Mouse (Mus musculus) bone marrow, adult 2 months (tissue): ENCODE measurements at regions not wholly inside any gene's neighbourhood (a gene's known extent, or its start where the extent isn't known, plus 50 kb on each side); places are given as distances from the start of the nearest gene placed in this dataset.

Experiments
- CTCF ChIP-seq: fragments of 200-500 bp; IDR thresholded peaks from 2 replicates; pipeline ENCODE4 v1.5.1; 2011; ENCODE audit warnings: low read length, control low read depth; ENCODE audit not compliant: control insufficient read depth, insufficient read depth
- POLR2A ChIP-seq: fragments of 200-500 bp; IDR thresholded peaks from 2 replicates; pipeline ENCODE4 v1.6.1; 2011; ENCODE audit warnings: low read depth, mild to moderate bottlenecking, control low read depth, low read length, borderline replicate concordance; ENCODE audit not compliant: control insufficient read depth

- no peak for TF ChIP-seq CTCF
- TF ChIP-seq POLR2A, result no peak
Observed at GRCm38 (mm10) chr10:96358984-96359383, 222.6 kb downstream of the Gm5426 start.
